Mouse (Mus musculus): ENCODE measurements around the gene Ooep. TPM values are rescaled to one million over a fixed set of nuclear protein-coding genes. Genes with fewer than 3 reads are reported as not detected.

Gene Ooep
- polyA plus RNA-seq, 1 experiment from 2014 or later: 0.66 TPM

- peaks cover 4 to 10% of the 10 kb centered on the region in 2 experiments; a peak in 3 of 4 replicates for H3K4me1 ChIP-seq (ENCODE audit: control insufficient read depth in 2 of 2, insufficient read depth in 2 of 2, low read length in 2 of 2)
- no peak for ATAC-seq (ENCODE audit: insufficient number of reproducible peaks, insufficient read depth, low FRiP score, low read depth)
- H3K27me3 ChIP-seq (ENCODE audit: control insufficient read depth, insufficient read depth, low read length): peaks cover 54% of the 10 kb centered on the region
- H3K4me3 ChIP-seq (ENCODE audit: control insufficient read depth in 1 of 2, insufficient read depth in 1 of 2, low read depth in 1 of 2, low read length in 2 of 2): peak overlapping the region; percentile 36 to 45
- WGBS: 33% methylated on average over 11 of the region's 11 CpGs
- H3K9me3 ChIP-seq (ENCODE audit: control insufficient read depth, low read length): no peaks in the 10 kb centered on the region
- peak overlapping the region; percentile 74 for H3K4me2 ChIP-seq (ENCODE audit: low read length)
- H3K9ac ChIP-seq (ENCODE audit: low read length): no peak overlapping the region
- H3K36me3 ChIP-seq (ENCODE audit: control insufficient read depth, insufficient read depth, low read length): no peaks in the 10 kb centered on the region
- no peak overlapping the region for H3K27ac ChIP-seq (replicated peaks in 1 of 2; ENCODE audit: control insufficient read depth in 1 of 2, insufficient read depth in 1 of 2, low read depth in 2 of 2, low read length in 2 of 2)
These were observed 16.7 kb upstream of the Ooep start for GRCm38 (mm10) chr9:78395244-78395629.

DNA sequence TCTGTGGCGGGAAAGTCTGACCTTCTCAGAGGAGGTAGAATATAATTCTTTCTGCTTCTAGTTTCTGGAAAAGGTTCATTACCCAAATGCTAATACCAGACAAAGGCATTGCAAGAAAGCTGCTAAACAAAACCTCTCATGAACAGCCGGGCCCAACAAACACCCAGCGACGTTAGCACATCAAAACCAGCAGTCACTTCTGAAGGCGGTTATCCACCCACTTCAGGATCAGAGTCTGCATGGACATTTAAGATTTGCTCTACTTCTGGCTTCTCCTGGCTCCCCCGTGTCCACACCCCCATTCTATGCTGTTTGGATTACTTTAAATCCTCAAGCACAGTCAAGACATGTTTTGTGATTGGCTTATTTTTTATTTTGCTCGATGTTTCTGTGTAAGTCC lies 16.1 kb upstream of the Ooep start:
- Histone ChIP-seq H3K4me2 (ENCODE audit: low read length) (no peak overlapping the region), H3K4me1 (ENCODE audit: control insufficient read depth in 2 of 2, insufficient read depth in 2 of 2, low read length in 2 of 2) (peaks cover 6 to 10% of the 10 kb centered on the region in 2 experiments; a peak in 3 of 4 replicates), H3K27ac (replicated peaks in 1 of 2; ENCODE audit: control insufficient read depth in 1 of 2, insufficient read depth in 1 of 2, low read depth in 2 of 2, low read length in 2 of 2) (no peak overlapping the region), H3K4me3 (ENCODE audit: control insufficient read depth in 1 of 2, insufficient read depth in 1 of 2, low read depth in 1 of 2, low read length in 2 of 2) (no peak overlapping the region), H3K36me3 (ENCODE audit: control insufficient read depth, insufficient read depth, low read length) (no peaks in the 10 kb centered on the region), H3K9me3 (ENCODE audit: control insufficient read depth, low read length) (no peaks in the 10 kb centered on the region), H3K27me3 (ENCODE audit: control insufficient read depth, insufficient read depth, low read length) (peaks cover 54% of the 10 kb centered on the region), H3K9ac (ENCODE audit: low read length) (no peak overlapping the region)
- WGBS: 59% methylated on average over 7 of the region's 7 CpGs
- ATAC-seq (ENCODE audit: insufficient number of reproducible peaks, insufficient read depth, low FRiP score, low read depth): no peak

DNA sequence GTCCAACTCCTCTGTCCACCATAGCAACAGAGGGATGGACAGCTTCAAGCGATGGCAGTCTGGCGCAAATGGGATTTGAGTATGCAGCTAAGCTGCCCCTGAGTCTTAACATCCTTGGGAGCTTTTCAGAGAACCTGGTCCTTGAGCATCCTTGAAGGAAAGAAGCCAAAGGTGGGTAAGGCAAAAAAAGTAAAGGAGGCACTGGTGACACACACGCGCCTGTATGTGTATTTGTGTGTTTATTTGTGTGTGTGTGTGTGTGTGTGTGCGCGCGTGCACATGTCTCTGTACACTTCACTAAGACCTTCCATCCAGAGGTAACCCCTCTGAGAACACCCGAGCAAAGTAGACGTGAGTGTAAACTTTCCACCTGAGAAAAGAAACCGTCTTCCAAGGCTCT lies 15.2 kb upstream of the Ooep start:
- no peaks in the 10 kb centered on the region for H3K9me3 ChIP-seq (ENCODE audit: control insufficient read depth, low read length)
- ATAC-seq (ENCODE audit: insufficient number of reproducible peaks, insufficient read depth, low FRiP score, low read depth): no peak
- H3K4me1 ChIP-seq (ENCODE audit: control insufficient read depth in 2 of 2, insufficient read depth in 2 of 2, low read length in 2 of 2): peaks cover 6 to 10% of the 10 kb centered on the region in 2 experiments; a peak in 3 of 4 replicates
- H3K27ac ChIP-seq (replicated peaks in 1 of 2; ENCODE audit: control insufficient read depth in 1 of 2, insufficient read depth in 1 of 2, low read depth in 2 of 2, low read length in 2 of 2): no peak overlapping the region
- H3K4me3 ChIP-seq (ENCODE audit: control insufficient read depth in 1 of 2, insufficient read depth in 1 of 2, low read depth in 1 of 2, low read length in 2 of 2): no peak overlapping the region
- no peak overlapping the region for H3K4me2 ChIP-seq (ENCODE audit: low read length)
- no peaks in the 10 kb centered on the region for H3K36me3 ChIP-seq (ENCODE audit: control insufficient read depth, insufficient read depth, low read length)
- H3K27me3 ChIP-seq (ENCODE audit: control insufficient read depth, insufficient read depth, low read length): peaks cover 54% of the 10 kb centered on the region
- WGBS: 81% methylated on average over 10 of the region's 10 CpGs
- no peak overlapping the region for H3K9ac ChIP-seq (ENCODE audit: low read length)

- no peaks in the 10 kb centered on the region for H3K9me3 ChIP-seq (ENCODE audit: control insufficient read depth, low read length)
- H3K4me3 ChIP-seq (ENCODE audit: control insufficient read depth in 1 of 2, insufficient read depth in 1 of 2, low read depth in 1 of 2, low read length in 2 of 2): no peak overlapping the region
- peaks cover 25% of the 10 kb centered on the region for H3K27me3 ChIP-seq (ENCODE audit: control insufficient read depth, insufficient read depth, low read length)
- no peak overlapping the region for H3K9ac ChIP-seq (ENCODE audit: low read length)
- no peak for ATAC-seq (ENCODE audit: insufficient number of reproducible peaks, insufficient read depth, low FRiP score, low read depth)
- H3K4me2 ChIP-seq (ENCODE audit: low read length): no peak overlapping the region
- H3K4me1 ChIP-seq (ENCODE audit: control insufficient read depth in 2 of 2, insufficient read depth in 2 of 2, low read length in 2 of 2): peaks cover 0 to 2% of the 10 kb centered on the region in 2 experiments; a peak in 1 of 4 replicates
- WGBS: 31% methylated on average over 5 of the region's 5 CpGs
- no peak overlapping the region for H3K27ac ChIP-seq (replicated peaks in 1 of 2; ENCODE audit: control insufficient read depth in 1 of 2, insufficient read depth in 1 of 2, low read depth in 2 of 2, low read length in 2 of 2)
- H3K36me3 ChIP-seq (ENCODE audit: control insufficient read depth, insufficient read depth, low read length): no peaks in the 10 kb centered on the region
These were observed 11.5 kb upstream of the Ooep start for GRCm38 (mm10) chr9:78389981-78390380.

- no peak overlapping the region for H3K27ac ChIP-seq (replicated peaks in 1 of 2; ENCODE audit: control insufficient read depth in 1 of 2, insufficient read depth in 1 of 2, low read depth in 2 of 2, low read length in 2 of 2)
- no peak for ATAC-seq (ENCODE audit: insufficient number of reproducible peaks, insufficient read depth, low FRiP score, low read depth)
- H3K9me3 ChIP-seq (ENCODE audit: control insufficient read depth, low read length): no peaks in the 10 kb centered on the region
- H3K9ac ChIP-seq (ENCODE audit: low read length): no peak overlapping the region
- H3K27me3 ChIP-seq (ENCODE audit: control insufficient read depth, insufficient read depth, low read length): no peaks in the 10 kb centered on the region
- WGBS: 81% methylated on average over 7 of the region's 7 CpGs
- peaks cover 0 to 2% of the 10 kb centered on the region in 2 experiments; a peak in 1 of 4 replicates for H3K4me1 ChIP-seq (ENCODE audit: control insufficient read depth in 2 of 2, insufficient read depth in 2 of 2, low read length in 2 of 2)
- no peak overlapping the region for H3K4me3 ChIP-seq (ENCODE audit: control insufficient read depth in 1 of 2, insufficient read depth in 1 of 2, low read depth in 1 of 2, low read length in 2 of 2)
- no peak overlapping the region for H3K4me2 ChIP-seq (ENCODE audit: low read length)
- H3K36me3 ChIP-seq (ENCODE audit: control insufficient read depth, insufficient read depth, low read length): no peaks in the 10 kb centered on the region
These were observed 8.4 kb upstream of the Ooep start for GRCm38 (mm10) chr9:78386947-78387346.

GRCm38 (mm10) chr9:78385893-78386292 lies 7.4 kb upstream of the Ooep start:
- Histone ChIP-seq H3K4me1 (ENCODE audit: control insufficient read depth in 2 of 2, insufficient read depth in 2 of 2, low read length in 2 of 2) (peaks cover 0 to 2% of the 10 kb centered on the region in 2 experiments; a peak in 1 of 4 replicates), H3K9ac (ENCODE audit: low read length) (no peak overlapping the region), H3K27ac (replicated peaks in 1 of 2; ENCODE audit: control insufficient read depth in 1 of 2, insufficient read depth in 1 of 2, low read depth in 2 of 2, low read length in 2 of 2) (no peak overlapping the region), H3K4me3 (ENCODE audit: control insufficient read depth in 1 of 2, insufficient read depth in 1 of 2, low read depth in 1 of 2, low read length in 2 of 2) (no peak overlapping the region), H3K36me3 (ENCODE audit: control insufficient read depth, insufficient read depth, low read length) (no peaks in the 10 kb centered on the region), H3K27me3 (ENCODE audit: control insufficient read depth, insufficient read depth, low read length) (no peaks in the 10 kb centered on the region), H3K4me2 (ENCODE audit: low read length) (no peak overlapping the region), H3K9me3 (ENCODE audit: control insufficient read depth, low read length) (no peaks in the 10 kb centered on the region)
- WGBS: 50% methylated on average over 3 of the region's 3 CpGs
- no peak for ATAC-seq (ENCODE audit: insufficient number of reproducible peaks, insufficient read depth, low FRiP score, low read depth)

DNA sequence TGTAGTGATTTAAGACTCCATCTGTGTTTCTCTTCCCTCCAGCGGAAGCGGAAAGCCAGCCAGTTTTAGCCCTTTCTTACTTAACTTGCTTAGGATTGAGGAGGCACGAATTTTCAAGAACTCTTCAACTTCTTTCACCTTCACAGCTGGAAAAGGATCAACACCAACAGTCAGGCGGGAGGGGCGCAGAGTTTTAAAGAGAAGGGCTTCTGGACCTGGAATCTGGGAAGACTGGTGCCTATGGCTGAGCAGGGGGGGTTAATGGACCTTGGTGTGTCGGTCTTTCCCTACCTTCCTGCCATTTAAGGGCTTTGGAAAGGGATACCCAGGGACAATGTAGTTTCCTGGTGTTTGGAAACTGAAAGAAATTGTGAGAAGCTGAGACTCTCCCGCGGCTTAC lies 979 bp downstream of the Ooep start:
- Histone ChIP-seq H3K4me3 (ENCODE audit: control insufficient read depth in 1 of 2, insufficient read depth in 1 of 2, low read depth in 1 of 2, low read length in 2 of 2) (peak overlapping the region in 1 of 2 experiments; percentile 28; a peak in 1 of 4 replicates), H3K9ac (ENCODE audit: low read length) (no peak overlapping the region), H3K36me3 (ENCODE audit: control insufficient read depth, insufficient read depth, low read length) (no peaks in the 10 kb centered on the region), H3K9me3 (ENCODE audit: control insufficient read depth, low read length) (no peaks in the 10 kb centered on the region), H3K27me3 (ENCODE audit: control insufficient read depth, insufficient read depth, low read length) (no peaks in the 10 kb centered on the region), H3K27ac (replicated peaks in 1 of 2; ENCODE audit: control insufficient read depth in 1 of 2, insufficient read depth in 1 of 2, low read depth in 2 of 2, low read length in 2 of 2) (no peak overlapping the region), H3K4me1 (ENCODE audit: control insufficient read depth in 2 of 2, insufficient read depth in 2 of 2, low read length in 2 of 2) (peaks cover 7 to 9% of the 10 kb centered on the region in 2 experiments; a peak in 2 of 4 replicates), H3K4me2 (ENCODE audit: low read length) (peak overlapping the region; percentile 65)
- ATAC-seq (ENCODE audit: insufficient number of reproducible peaks, insufficient read depth, low FRiP score, low read depth): no peak
- WGBS: 49% methylated on average over 8 of the region's 8 CpGs

- no peaks in the 10 kb centered on the region for H3K27me3 ChIP-seq (ENCODE audit: control insufficient read depth, insufficient read depth, low read length)
- no peak overlapping the region for H3K4me2 ChIP-seq (ENCODE audit: low read length)
- H3K9ac ChIP-seq (ENCODE audit: low read length): no peak overlapping the region
- ATAC-seq (ENCODE audit: insufficient number of reproducible peaks, insufficient read depth, low FRiP score, low read depth): no peak
- no peaks in the 10 kb centered on the region for H3K36me3 ChIP-seq (ENCODE audit: control insufficient read depth, insufficient read depth, low read length)
- no peak overlapping the region for H3K27ac ChIP-seq (replicated peaks in 1 of 2; ENCODE audit: control insufficient read depth in 1 of 2, insufficient read depth in 1 of 2, low read depth in 2 of 2, low read length in 2 of 2)
- H3K4me1 ChIP-seq (ENCODE audit: control insufficient read depth in 2 of 2, insufficient read depth in 2 of 2, low read length in 2 of 2): peaks cover 7 to 9% of the 10 kb centered on the region in 2 experiments; a peak in 2 of 4 replicates
- H3K4me3 ChIP-seq (ENCODE audit: control insufficient read depth in 1 of 2, insufficient read depth in 1 of 2, low read depth in 1 of 2, low read length in 2 of 2): no peak overlapping the region
- WGBS: 79% methylated on average over 4 of the region's 4 CpGs
- no peaks in the 10 kb centered on the region for H3K9me3 ChIP-seq (ENCODE audit: control insufficient read depth, low read length)
These were observed 3.0 kb downstream of the Ooep start for GRCm38 (mm10) chr9:78375486-78375885.
